Mouse (Mus musculus): Measurements from ENCODE around the gene Irf8. TPM values are rescaled to one million over a fixed set of nuclear protein-coding genes. Genes with fewer than 3 reads are reported as not detected.

The Irf8 gene
- total RNA-seq (2021) = 16.9 and 31.7 TPM in 2 replicates
- long read RNA-seq, experiment 1, transcript Irf8-201 (9 exons, 2,847 nt) = major isoform, 65 of 88 reads
- long read RNA-seq, experiment 1, partial matches to known transcripts = 20 of 88 reads
- long read RNA-seq, experiment 1, other reads (novel, unspliced or antisense) = 3 of 88 reads
- long read RNA-seq, experiment 2, transcript Irf8-201 (9 exons, 2,847 nt) = major isoform, 15 of 23 reads
- long read RNA-seq, experiment 2, partial matches to known transcripts = 4 of 23 reads
- long read RNA-seq, experiment 2, other reads (novel, unspliced or antisense) = 3 of 23 reads

- peak; percentile 94 for DNase-seq
These were observed at the start of gene Irf8 for GRCm38 (mm10) chr8:120735770-120736481. Gene Irf8 (plus strand): TSS chr8:120736358.

- peak; percentile 46 for DNase-seq
These were observed 49.6 kb upstream of the Irf8 start for GRCm38 (mm10) chr8:120686576-120686975.

- DNase-seq = peak; percentile 52
These were observed 48.4 kb upstream of the Irf8 start for GRCm38 (mm10) chr8:120687786-120688185.

GRCm38 (mm10) chr8:120688511-120688910, 47.6 kb upstream of the Irf8 start:
- DNase-seq = no peak

- no peak for DNase-seq
These were observed 43.2 kb upstream of the Irf8 start for GRCm38 (mm10) chr8:120692934-120693333.

- peak; percentile 68 for DNase-seq
These were observed 42.2 kb upstream of the Irf8 start for GRCm38 (mm10) chr8:120693861-120694493.

GRCm38 (mm10) chr8:120696401-120697153, 39.6 kb upstream of the Irf8 start:
- no peak for DNase-seq

- peak; percentile 71 for DNase-seq
These were observed 38.8 kb upstream of the Irf8 start for GRCm38 (mm10) chr8:120697154-120697978.

GRCm38 (mm10) chr8:120697979-120698272, 38.2 kb upstream of the Irf8 start:
- DNase-seq = peak; percentile 41

- DNase-seq = no peak
These were observed 37.7 kb upstream of the Irf8 start for GRCm38 (mm10) chr8:120698426-120698825.

GRCm38 (mm10) chr8:120699079-120699478, 37.1 kb upstream of the Irf8 start:
- DNase-seq = no peak

GRCm38 (mm10) chr8:120699565-120699964, 36.6 kb upstream of the Irf8 start:
- no peak for DNase-seq

- no peak for DNase-seq
These were observed 36.1 kb upstream of the Irf8 start for GRCm38 (mm10) chr8:120700053-120700452.

GRCm38 (mm10) chr8:120701758-120702465, 34.2 kb upstream of the Irf8 start:
- no peak for DNase-seq

GRCm38 (mm10) chr8:120704203-120704602, 32.0 kb upstream of the Irf8 start:
- DNase-seq = no peak

GRCm38 (mm10) chr8:120705163-120705562, 31.0 kb upstream of the Irf8 start:
- no peak for DNase-seq

GRCm38 (mm10) chr8:120706193-120706592, 30.0 kb upstream of the Irf8 start:
- no peak for DNase-seq

- DNase-seq = no peak
These were observed 27.0 kb upstream of the Irf8 start for GRCm38 (mm10) chr8:120709176-120709575.

GRCm38 (mm10) chr8:120715200-120715599, 21.0 kb upstream of the Irf8 start:
- DNase-seq = no peak

- no peak for DNase-seq
These were observed 20.0 kb upstream of the Irf8 start for GRCm38 (mm10) chr8:120715996-120716680.
